Mouse (Mus musculus): ENCODE results near the gene Lrrc32. TPM values are rescaled to one million over a fixed set of nuclear protein-coding genes. Genes with fewer than 3 reads are reported as not detected.

Lrrc32 gene
- polyA plus RNA-seq, 1 experiment: 24.3 TPM

DNA sequence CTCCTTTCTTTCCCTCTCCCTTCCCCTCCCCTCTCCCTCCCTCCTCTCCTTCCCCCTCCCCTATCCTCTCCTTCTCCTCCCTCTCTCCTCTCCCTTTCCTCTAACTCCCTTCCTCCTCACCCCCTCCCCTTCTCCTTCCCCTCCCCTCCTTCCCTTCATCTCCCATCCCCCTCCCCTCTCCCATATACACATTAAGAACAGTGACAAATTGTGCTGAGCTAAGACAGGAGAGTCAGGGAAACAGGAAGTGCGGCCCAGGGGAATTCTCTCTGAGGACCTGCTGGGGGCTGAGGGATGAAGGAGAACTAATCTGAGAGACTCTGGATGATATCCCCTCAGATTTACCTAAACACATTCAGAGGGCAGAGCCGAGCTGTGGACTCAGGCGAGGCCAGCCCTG is 16.6 kb downstream of the Lrrc32 start:
- H3K4me3 ChIP-seq (replicated peaks; ENCODE audit: control insufficient read depth, low read depth, low read length): no peak overlapping the region
- no peak for TF ChIP-seq POLR2A (IDR thresholded peaks at IDR 0.05; ENCODE audit: borderline replicate concordance, control insufficient read depth, low read depth, low read length)
- no peaks in the 10 kb centered on the region; the same call in 1 of the 2 replicates for H3K4me1 ChIP-seq (ENCODE audit: control insufficient read depth, insufficient read depth, low read length)
- no peak overlapping the region for H3K27ac ChIP-seq (ENCODE audit: control insufficient read depth, insufficient read depth, low read depth, low read length, poor library complexity)
- WGBS: 72% methylated on average over 3 of the region's 3 CpGs

DNA sequence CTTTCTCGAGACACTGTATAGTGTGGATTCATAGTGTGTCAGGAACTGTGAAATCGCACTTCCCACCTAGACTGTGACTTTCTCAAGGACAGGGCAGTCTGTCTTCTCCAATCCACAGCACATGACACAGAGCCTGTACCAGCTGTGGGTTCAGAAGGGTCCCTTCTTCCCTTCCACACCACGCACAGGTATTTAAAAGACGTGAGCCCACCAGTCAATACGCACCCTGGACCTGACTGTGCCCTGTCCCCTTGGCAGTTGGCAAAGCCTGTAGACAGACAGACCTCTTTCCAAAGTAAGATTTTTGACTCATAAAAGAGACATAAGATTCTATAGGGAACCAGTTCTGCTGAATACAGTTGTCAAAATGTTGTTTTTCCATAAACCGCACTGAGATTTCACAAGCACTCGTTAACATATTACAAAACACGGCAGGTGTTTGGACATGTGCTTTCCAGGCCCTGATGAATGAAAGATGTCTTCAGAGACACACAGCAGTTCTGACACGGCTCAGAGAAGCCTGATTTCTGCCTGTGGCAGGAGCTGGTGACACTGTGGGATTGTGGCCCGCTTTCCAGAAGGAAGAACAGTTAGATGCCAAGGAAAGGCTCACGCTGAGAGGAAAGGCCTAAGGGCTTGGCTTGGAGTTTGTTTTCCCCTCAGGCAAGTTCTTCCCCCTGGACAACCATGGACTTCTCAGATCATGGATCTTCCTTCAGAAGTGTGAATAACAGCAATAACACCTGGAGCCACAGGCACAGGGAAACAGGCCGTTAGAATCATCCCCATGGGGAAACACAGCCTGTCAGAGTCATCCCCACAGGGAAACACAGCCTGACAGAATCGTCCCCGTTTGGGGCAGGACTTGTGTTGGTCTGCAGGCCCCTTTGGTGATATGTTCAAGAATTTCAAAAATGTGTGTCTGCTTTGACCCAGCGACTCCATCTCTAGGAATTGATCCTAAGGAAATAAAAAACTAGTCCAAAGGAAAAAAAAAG is 22.2 kb downstream of the Lrrc32 start:
- Histone ChIP-seq H3K4me3 (replicated peaks; ENCODE audit: control insufficient read depth, low read depth, low read length) (no peak overlapping the region), H3K4me1 (ENCODE audit: control insufficient read depth, insufficient read depth, low read length) (peaks cover 2% of the 10 kb centered on the region; the same call in 1 of the 2 replicates), H3K27ac (ENCODE audit: control insufficient read depth, insufficient read depth, low read depth, low read length, poor library complexity) (no peak overlapping the region)
- TF ChIP-seq POLR2A (IDR thresholded peaks at IDR 0.05; ENCODE audit: borderline replicate concordance, control insufficient read depth, low read depth, low read length): no peak
- TF ChIP-seq CTCF (IDR thresholded peaks at IDR 0.05; ENCODE audit: control insufficient read depth, insufficient read depth, low read length): no peak
- 57% methylated on average over 15 of the region's 15 CpGs for WGBS

DNA sequence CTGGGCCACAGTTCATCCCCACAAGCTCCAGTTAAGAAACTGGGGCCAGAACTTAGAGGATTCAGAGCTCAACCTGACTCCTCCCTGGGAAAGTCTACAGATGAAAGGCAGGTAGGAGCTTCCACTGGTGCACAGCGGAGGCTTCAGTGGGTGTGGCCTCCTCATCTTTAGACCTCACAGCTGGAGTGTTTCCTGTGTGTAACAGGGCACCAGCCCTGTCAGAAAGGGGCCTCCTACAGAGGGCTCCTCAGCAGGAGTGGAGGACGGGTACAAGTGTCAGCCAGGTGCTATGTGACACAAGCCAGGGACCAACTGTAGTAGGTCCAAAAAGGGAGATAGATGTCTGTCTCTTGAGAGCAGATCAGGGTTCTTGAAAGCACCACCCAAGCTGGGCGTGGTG is 24.2 kb downstream of the Lrrc32 start:
- Histone ChIP-seq H3K27ac (ENCODE audit: control insufficient read depth, insufficient read depth, low read depth, low read length, poor library complexity) (no peak overlapping the region), H3K4me1 (ENCODE audit: control insufficient read depth, insufficient read depth, low read length) (peaks cover 2% of the 10 kb centered on the region; the same call in 1 of the 2 replicates), H3K4me3 (replicated peaks; ENCODE audit: control insufficient read depth, low read depth, low read length) (no peak overlapping the region)
- WGBS: 68% methylated on average over 3 of the region's 3 CpGs
- TF ChIP-seq CTCF (IDR thresholded peaks at IDR 0.05; ENCODE audit: control insufficient read depth, insufficient read depth, low read length): no peak
- no peak for TF ChIP-seq POLR2A (IDR thresholded peaks at IDR 0.05; ENCODE audit: borderline replicate concordance, control insufficient read depth, low read depth, low read length)

DNA sequence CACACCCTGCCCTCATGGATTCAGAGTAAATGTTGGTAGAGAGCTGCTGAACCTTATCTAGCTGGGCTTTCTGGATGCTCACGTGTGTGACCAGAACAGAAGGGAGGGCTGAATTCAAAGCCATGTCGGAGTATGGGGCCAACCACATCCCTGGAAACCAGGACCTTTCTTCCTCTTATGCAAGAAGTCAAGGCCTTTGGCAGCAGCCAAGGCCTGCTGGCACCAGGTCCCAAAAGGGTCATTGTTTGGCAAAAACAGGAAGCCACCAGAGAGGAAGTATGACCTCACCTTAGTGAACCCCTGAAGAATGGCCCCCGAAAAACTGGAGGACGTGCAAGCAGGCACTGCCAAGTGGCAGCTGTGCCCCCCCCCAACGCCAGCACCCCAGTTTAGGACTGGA is 33.5 kb downstream of the Lrrc32 start:
- Histone ChIP-seq H3K27ac (ENCODE audit: control insufficient read depth, insufficient read depth, low read depth, low read length, poor library complexity) (no peak overlapping the region), H3K4me1 (ENCODE audit: control insufficient read depth, insufficient read depth, low read length) (peaks cover 5% of the 10 kb centered on the region; the same call in 1 of the 2 replicates), H3K4me3 (replicated peaks; ENCODE audit: control insufficient read depth, low read depth, low read length) (no peak overlapping the region)
- 8% methylated on average over 5 of the region's 5 CpGs for WGBS
- no peak for TF ChIP-seq CTCF (IDR thresholded peaks at IDR 0.05; ENCODE audit: control insufficient read depth, insufficient read depth, low read length)
- TF ChIP-seq POLR2A (IDR thresholded peaks at IDR 0.05; ENCODE audit: borderline replicate concordance, control insufficient read depth, low read depth, low read length): no peak

DNA sequence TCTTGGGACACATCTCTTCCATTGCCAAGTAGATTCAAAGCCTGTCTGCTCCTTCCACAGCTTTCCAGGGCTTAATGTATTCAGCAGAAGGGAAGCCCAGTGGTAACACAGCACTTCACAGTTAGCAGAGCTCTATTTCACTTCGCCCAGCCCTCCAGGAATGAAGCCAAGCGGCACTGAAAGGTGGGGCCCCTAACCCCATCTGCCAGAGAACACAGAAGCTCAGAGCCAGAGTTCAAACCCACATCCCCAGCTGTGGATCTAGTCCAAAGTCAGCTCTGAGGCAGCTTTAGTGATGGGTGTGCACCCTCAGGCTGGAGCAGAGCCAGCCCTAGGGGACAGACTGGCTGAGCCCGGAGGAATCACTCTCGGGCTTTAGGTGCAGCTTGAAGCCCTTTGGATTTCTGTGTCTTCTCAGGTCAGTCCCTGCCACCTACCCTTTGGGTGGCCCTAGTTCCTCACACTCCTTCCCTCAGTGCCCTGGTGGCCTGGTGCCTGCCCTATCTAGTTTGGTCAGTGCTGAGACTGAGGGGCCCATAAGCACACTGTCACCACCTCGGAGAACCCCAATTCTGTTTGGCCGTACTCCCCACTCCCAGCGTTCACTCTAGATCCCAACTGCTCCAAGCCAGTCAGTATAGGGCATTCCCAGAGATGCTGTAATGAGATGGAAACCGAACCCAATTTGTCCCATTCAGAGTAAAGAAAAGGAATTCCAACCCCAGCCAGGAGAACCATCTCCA is 34.2 kb downstream of the Lrrc32 start:
- H3K4me3 ChIP-seq (replicated peaks; ENCODE audit: control insufficient read depth, low read depth, low read length): no peak overlapping the region
- H3K27ac ChIP-seq (ENCODE audit: control insufficient read depth, insufficient read depth, low read depth, low read length, poor library complexity): no peak overlapping the region
- peaks cover 5% of the 10 kb centered on the region; the same call in 1 of the 2 replicates for H3K4me1 ChIP-seq (ENCODE audit: control insufficient read depth, insufficient read depth, low read length)
- TF ChIP-seq POLR2A (IDR thresholded peaks at IDR 0.05; ENCODE audit: borderline replicate concordance, control insufficient read depth, low read depth, low read length) (no peak), CTCF (IDR thresholded peaks at IDR 0.05; ENCODE audit: control insufficient read depth, insufficient read depth, low read length) (no peak)
- WGBS: 36% methylated on average over 8 of the region's 8 CpGs

DNA sequence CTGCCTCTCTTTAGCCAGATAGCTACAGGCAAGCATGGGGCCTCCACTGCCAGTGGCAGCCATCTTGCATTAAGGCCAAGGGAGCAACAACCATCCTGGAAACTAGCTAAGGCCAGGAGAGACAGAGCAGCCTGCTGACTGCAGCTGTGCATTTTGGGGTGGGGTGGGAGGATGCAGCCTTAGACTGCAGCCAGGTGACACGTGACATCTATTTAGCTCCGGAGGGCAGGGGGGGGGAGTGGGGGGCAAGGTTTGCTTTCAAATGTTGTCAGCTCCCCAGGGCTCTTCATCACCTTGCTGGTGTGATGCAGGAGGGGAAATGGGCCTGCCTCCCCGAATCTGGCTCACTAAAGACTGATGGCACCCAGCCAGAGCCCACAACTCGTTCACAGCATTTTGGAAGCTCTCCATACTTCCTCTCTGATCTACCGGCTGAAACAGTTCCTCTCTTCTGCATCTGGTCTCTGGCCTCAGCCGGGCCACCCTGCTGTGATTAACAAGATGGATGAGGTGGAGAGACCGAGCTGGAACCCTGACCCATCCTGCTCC is 34.8 kb downstream of the Lrrc32 start:
- Histone ChIP-seq H3K27ac (ENCODE audit: control insufficient read depth, insufficient read depth, low read depth, low read length, poor library complexity) (no peak overlapping the region), H3K4me1 (ENCODE audit: control insufficient read depth, insufficient read depth, low read length) (peaks cover 5% of the 10 kb centered on the region; the same call in 1 of the 2 replicates), H3K4me3 (replicated peaks; ENCODE audit: control insufficient read depth, low read depth, low read length) (no peak overlapping the region)
- under 1% methylated on average over 7 of the region's 7 CpGs for WGBS
- TF ChIP-seq CTCF (IDR thresholded peaks at IDR 0.05; ENCODE audit: control insufficient read depth, insufficient read depth, low read length) (no peak), POLR2A (IDR thresholded peaks at IDR 0.05; ENCODE audit: borderline replicate concordance, control insufficient read depth, low read depth, low read length) (no peak)

DNA sequence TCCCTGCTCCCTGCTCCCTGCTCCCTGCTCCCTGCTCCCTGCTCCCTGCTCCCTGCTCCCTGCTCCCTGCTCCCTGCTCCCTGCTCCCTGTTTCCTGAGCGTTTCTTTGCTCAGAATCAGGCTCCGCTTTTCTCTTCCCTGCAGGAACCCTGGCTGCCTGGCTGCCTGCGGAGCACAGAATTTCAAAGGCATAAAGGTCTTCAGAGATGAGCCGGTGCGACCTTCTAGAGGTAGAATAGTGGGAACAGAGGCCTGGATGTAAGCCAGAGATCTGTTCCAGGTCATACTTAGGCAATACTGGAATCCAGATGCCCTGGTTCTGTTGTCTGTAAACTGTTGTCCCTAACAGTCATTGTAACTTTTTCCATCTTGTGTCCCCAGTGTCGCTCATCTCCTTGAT is 35.3 kb downstream of the Lrrc32 start:
- 72% methylated on average over 6 of the region's 6 CpGs for WGBS
- H3K4me1 ChIP-seq (ENCODE audit: control insufficient read depth, insufficient read depth, low read length): peaks cover 5% of the 10 kb centered on the region; the same call in 1 of the 2 replicates
- TF ChIP-seq POLR2A (IDR thresholded peaks at IDR 0.05; ENCODE audit: borderline replicate concordance, control insufficient read depth, low read depth, low read length): no peak
- no peak for TF ChIP-seq CTCF (IDR thresholded peaks at IDR 0.05; ENCODE audit: control insufficient read depth, insufficient read depth, low read length)
- H3K27ac ChIP-seq (ENCODE audit: control insufficient read depth, insufficient read depth, low read depth, low read length, poor library complexity): no peak overlapping the region
- no peak overlapping the region for H3K4me3 ChIP-seq (replicated peaks; ENCODE audit: control insufficient read depth, low read depth, low read length)

All from bone marrow, adult 2 months (tissue).